Mouse (Mus musculus): ENCODE measurements at regions not wholly inside any gene's neighbourhood (a gene's known extent, or its start where the extent isn't known, plus 50 kb on each side); places are given as distances from the start of the nearest gene placed in this dataset.

- Histone ChIP-seq H3K27me3 (ENCODE audit: control insufficient read depth, insufficient read depth, low read length) (no peaks in the 10 kb centered on the region), H3K9ac (ENCODE audit: low read depth, low read length) (no peak overlapping the region), H3K9me3 (ENCODE audit: control insufficient read depth, low read length) (no peaks in the 10 kb centered on the region), H3K4me1 (replicated peaks; ENCODE audit: control insufficient read depth, insufficient read depth, low read length) (no peaks in the 10 kb centered on the region), H3K4me2 (replicated peaks; ENCODE audit: low read depth, low read length) (no peak overlapping the region), H3K27ac (ENCODE audit: low read depth, low read length) (no peak overlapping the region), H3K36me3 (ENCODE audit: control insufficient read depth, insufficient read depth, low read length) (no peaks in the 10 kb centered on the region), H3K4me3 (ENCODE audit: low read depth, low read length) (no peak overlapping the region)
- WGBS, result 76% methylated on average over 6 of the region's 6 CpGs
- no peak for ATAC-seq (ENCODE audit: low FRiP score)
- no peak for DNase-seq (ENCODE audit: low spot score)
These were observed 252.7 kb downstream of the Gm10283 start for GRCm38 (mm10) chr8:60250341-60250740.

- no peak overlapping the region for H3K4me3 ChIP-seq (ENCODE audit: low read depth, low read length)
- no peak overlapping the region for H3K9ac ChIP-seq (ENCODE audit: low read depth, low read length)
- DNase-seq (ENCODE audit: low spot score) (peak; percentile 14), ATAC-seq (ENCODE audit: low FRiP score) (peak; percentile 47; the same call in 1 of the 2 replicates)
- no peaks in the 10 kb centered on the region for H3K27me3 ChIP-seq (ENCODE audit: control insufficient read depth, insufficient read depth, low read length)
- no peaks in the 10 kb centered on the region for H3K9me3 ChIP-seq (ENCODE audit: control insufficient read depth, low read length)
- no peak overlapping the region for H3K4me2 ChIP-seq (replicated peaks; ENCODE audit: low read depth, low read length)
- H3K4me1 ChIP-seq (replicated peaks; ENCODE audit: control insufficient read depth, insufficient read depth, low read length), result no peaks in the 10 kb centered on the region
- no peak overlapping the region for H3K27ac ChIP-seq (ENCODE audit: low read depth, low read length)
- no peaks in the 10 kb centered on the region for H3K36me3 ChIP-seq (ENCODE audit: control insufficient read depth, insufficient read depth, low read length)
- 19% methylated on average over 2 of the region's 2 CpGs for WGBS
These were observed 253.3 kb downstream of the Gm10283 start for GRCm38 (mm10) chr8:60249704-60250103.

GRCm38 (mm10) chr8:60247601-60248000, 255.4 kb downstream of the Gm10283 start:
- H3K4me2 ChIP-seq (replicated peaks; ENCODE audit: low read depth, low read length), result no peak overlapping the region
- H3K9ac ChIP-seq (ENCODE audit: low read depth, low read length), result no peak overlapping the region
- ATAC-seq (ENCODE audit: low FRiP score), result no peak
- no peak overlapping the region for H3K27ac ChIP-seq (ENCODE audit: low read depth, low read length)
- no peaks in the 10 kb centered on the region for H3K4me1 ChIP-seq (replicated peaks; ENCODE audit: control insufficient read depth, insufficient read depth, low read length)
- no peaks in the 10 kb centered on the region for H3K36me3 ChIP-seq (ENCODE audit: control insufficient read depth, insufficient read depth, low read length)
- no peak overlapping the region for H3K4me3 ChIP-seq (ENCODE audit: low read depth, low read length)
- no peak for DNase-seq (ENCODE audit: low spot score)
- no peaks in the 10 kb centered on the region for H3K27me3 ChIP-seq (ENCODE audit: control insufficient read depth, insufficient read depth, low read length)
- no peaks in the 10 kb centered on the region for H3K9me3 ChIP-seq (ENCODE audit: control insufficient read depth, low read length)

GRCm38 (mm10) chr8:60241366-60241765, 261.6 kb downstream of the Gm10283 start:
- Histone ChIP-seq H3K27me3 (ENCODE audit: control insufficient read depth, insufficient read depth, low read length) (no peaks in the 10 kb centered on the region), H3K4me1 (replicated peaks; ENCODE audit: control insufficient read depth, insufficient read depth, low read length) (no peaks in the 10 kb centered on the region), H3K9me3 (ENCODE audit: control insufficient read depth, low read length) (no peaks in the 10 kb centered on the region), H3K4me2 (replicated peaks; ENCODE audit: low read depth, low read length) (no peak overlapping the region), H3K9ac (ENCODE audit: low read depth, low read length) (no peak overlapping the region), H3K36me3 (ENCODE audit: control insufficient read depth, insufficient read depth, low read length) (no peaks in the 10 kb centered on the region), H3K4me3 (ENCODE audit: low read depth, low read length) (no peak overlapping the region), H3K27ac (ENCODE audit: low read depth, low read length) (no peak overlapping the region)
- no peak for ATAC-seq (ENCODE audit: low FRiP score)
- no peak for DNase-seq (ENCODE audit: low spot score)

DNA sequence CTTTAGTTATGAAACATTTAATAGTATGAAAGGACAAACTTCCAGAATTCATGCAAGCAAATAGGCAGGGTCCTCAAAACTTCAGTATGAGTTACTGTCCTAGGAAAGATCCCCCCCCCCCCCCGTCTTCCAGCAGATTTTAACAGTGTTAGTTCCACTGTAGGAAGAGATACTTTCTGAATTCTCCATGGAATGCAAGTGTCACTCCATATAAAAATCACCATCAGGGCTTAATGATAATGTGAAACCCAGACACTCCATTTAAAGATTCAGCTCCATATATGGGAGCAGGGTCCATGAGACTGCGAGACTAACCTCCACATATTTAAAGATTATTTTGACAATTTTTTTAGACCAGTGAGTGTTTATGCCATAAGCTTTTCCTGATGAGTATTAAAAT, 282.1 kb downstream of the Gm10283 start:
- Histone ChIP-seq H3K27ac (ENCODE audit: low read depth, low read length) (no peak overlapping the region), H3K4me2 (replicated peaks; ENCODE audit: low read depth, low read length) (no peak overlapping the region), H3K27me3 (ENCODE audit: control insufficient read depth, insufficient read depth, low read length) (no peaks in the 10 kb centered on the region), H3K9ac (ENCODE audit: low read depth, low read length) (no peak overlapping the region), H3K36me3 (ENCODE audit: control insufficient read depth, insufficient read depth, low read length) (no peaks in the 10 kb centered on the region), H3K9me3 (ENCODE audit: control insufficient read depth, low read length) (no peaks in the 10 kb centered on the region), H3K4me3 (ENCODE audit: low read depth, low read length) (no peak overlapping the region), H3K4me1 (replicated peaks; ENCODE audit: control insufficient read depth, insufficient read depth, low read length) (no peaks in the 10 kb centered on the region)
- DNase-seq (ENCODE audit: low spot score) (no peak), ATAC-seq (ENCODE audit: low FRiP score) (no peak)
- WGBS, result 76% methylated on average over 2 of the region's 2 CpGs

GRCm38 (mm10) chr8:60195641-60196040, 307.4 kb downstream of the Gm10283 start:
- no peak overlapping the region for H3K27ac ChIP-seq (ENCODE audit: low read depth, low read length)
- H3K4me1 ChIP-seq (replicated peaks; ENCODE audit: control insufficient read depth, insufficient read depth, low read length), result no peaks in the 10 kb centered on the region
- H3K36me3 ChIP-seq (ENCODE audit: control insufficient read depth, insufficient read depth, low read length), result no peaks in the 10 kb centered on the region
- no peak overlapping the region for H3K4me2 ChIP-seq (replicated peaks; ENCODE audit: low read depth, low read length)
- no peak overlapping the region for H3K4me3 ChIP-seq (ENCODE audit: low read depth, low read length)
- no peaks in the 10 kb centered on the region for H3K27me3 ChIP-seq (ENCODE audit: control insufficient read depth, insufficient read depth, low read length)
- H3K9me3 ChIP-seq (ENCODE audit: control insufficient read depth, low read length), result no peaks in the 10 kb centered on the region
- no peak overlapping the region for H3K9ac ChIP-seq (ENCODE audit: low read depth, low read length)
- DNase-seq (ENCODE audit: low spot score), result no peak
- no peak for ATAC-seq (ENCODE audit: low FRiP score)

GRCm38 (mm10) chr8:60167716-60168272, 335.2 kb downstream of the Gm10283 start:
- no peak overlapping the region for H3K27ac ChIP-seq (ENCODE audit: low read depth, low read length)
- H3K36me3 ChIP-seq (ENCODE audit: control insufficient read depth, insufficient read depth, low read length), result no peaks in the 10 kb centered on the region
- H3K4me2 ChIP-seq (replicated peaks; ENCODE audit: low read depth, low read length), result no peak overlapping the region
- DNase-seq (ENCODE audit: low spot score), result peak; percentile 1
- H3K4me1 ChIP-seq (replicated peaks; ENCODE audit: control insufficient read depth, insufficient read depth, low read length), result no peaks in the 10 kb centered on the region
- no peak overlapping the region for H3K4me3 ChIP-seq (ENCODE audit: low read depth, low read length)
- no peaks in the 10 kb centered on the region for H3K9me3 ChIP-seq (ENCODE audit: control insufficient read depth, low read length)
- 34% methylated on average over 5 of the region's 5 CpGs for WGBS
- H3K9ac ChIP-seq (ENCODE audit: low read depth, low read length), result no peak overlapping the region
- ATAC-seq (ENCODE audit: low FRiP score), result no peak
- no peaks in the 10 kb centered on the region for H3K27me3 ChIP-seq (ENCODE audit: control insufficient read depth, insufficient read depth, low read length)
